Mouse (Mus musculus) lung, embryonic 15.5 days (tissue): ENCODE data around the gene Nup210l. TPM values are rescaled to one million over a fixed set of nuclear protein-coding genes. Genes with fewer than 3 reads are reported as not detected.

Experiments used
- ATAC-seq: fragments of 200-750 bp; cut with Nextera tagmentation; 2 replicates; pipeline ENCODE4 v1.8.0; 2017; ENCODE audit warnings: moderate number of reproducible peaks, borderline replicate concordance; ENCODE audit not compliant: low FRiP score, low TSS enrichment; ENCODE audit errors: extremely low read depth
- H3K27ac ChIP-seq: fragments of 300-500 bp; sonication (generic); 2 replicates; pipeline ENCODE4 v1.5.1; 2015; ENCODE audit warnings: moderate library complexity, mild to moderate bottlenecking, inconsistent platforms
- H3K27me3 ChIP-seq: fragments of 300-500 bp; sonication (generic); 2 replicates; pipeline ENCODE4 v1.6.1; 2015; ENCODE audit warnings: inconsistent platforms
- H3K36me3 ChIP-seq: fragments of 300-500 bp; sonication (generic); 2 replicates; pipeline ENCODE4 v1.6.1; 2015; ENCODE audit warnings: inconsistent platforms
- H3K4me1 ChIP-seq: fragments of 300-500 bp; sonication (generic); 2 replicates; pipeline ENCODE4 v1.6.1; 2015; ENCODE audit warnings: inconsistent platforms
- H3K4me2 ChIP-seq: fragments of 300-500 bp; sonication (generic); 2 replicates; pipeline ENCODE4 v1.6.1; 2015; ENCODE audit warnings: inconsistent platforms, mild to moderate bottlenecking, moderate library complexity
- H3K4me3 ChIP-seq: fragments of 300-500 bp; sonication (generic); 2 replicates; pipeline ENCODE4 v1.5.1; 2015; ENCODE audit warnings: mild to moderate bottlenecking, inconsistent platforms
- H3K9ac ChIP-seq: fragments of 300-500 bp; sonication (generic); 2 replicates; pipeline ENCODE4 v1.6.1; 2015; ENCODE audit warnings: inconsistent platforms
- H3K9me3 ChIP-seq: fragments of 300-500 bp; sonication (generic); 2 replicates; pipeline ENCODE4 v1.6.1; 2016; ENCODE audit warnings: inconsistent platforms
- WGBS: fragments of 180-500 bp; shearing (Covaris S2); methylation state at CpG from one replicate; pipeline ENCODE4 v1.1.7; 2015; 5-methylcytosine and 5-hydroxymethylcytosine counted together
- polyA plus RNA-seq: library from polyadenylated mRNA; unstranded; fragments of >200 nt; fragmentation: Nextera tagmentation; extraction: Ambion mirVana; gene quantifications from 2 replicates; pipeline ENCODE4 v1.2.1, GENCODE M21; 2015

Gene Nup210l
- polyA plus RNA-seq, 1 experiment from 2014 or later, result 0.37 TPM

DNA sequence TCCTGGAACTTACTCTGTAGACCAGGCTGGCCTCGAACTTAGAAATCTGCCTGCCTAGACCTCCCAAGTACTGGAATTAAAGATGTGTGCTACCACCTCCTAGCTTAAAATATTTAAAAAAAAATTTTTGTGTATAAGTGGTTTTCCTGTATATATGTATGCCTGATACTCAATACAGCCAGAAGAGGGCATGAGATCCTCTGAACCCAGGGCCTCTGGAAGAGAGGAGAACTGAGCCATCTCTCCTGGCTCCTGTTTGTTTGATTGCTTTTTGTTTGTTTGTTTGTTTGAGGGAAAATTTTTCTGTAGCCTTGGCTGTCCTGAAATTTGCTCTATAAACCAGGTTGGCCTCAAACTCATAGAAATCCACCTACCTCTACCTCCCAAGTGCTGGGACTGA, 29.4 kb downstream of the Nup210l start:
- ATAC-seq, result no peak
- no peak overlapping the region for H3K9ac ChIP-seq
- 84% methylated on average over 1 of the region's 1 CpGs for WGBS
- H3K9me3 ChIP-seq, result no peaks in the 10 kb centered on the region
- H3K36me3 ChIP-seq, result no peaks in the 10 kb centered on the region
- no peak overlapping the region for H3K4me2 ChIP-seq
- H3K4me1 ChIP-seq, result 0 out of 2 replicates have a peak, but pooled peaks cover 5% of the 10 kb centered on the region
- H3K27me3 ChIP-seq, result no peaks in the 10 kb centered on the region
- no peak overlapping the region for H3K4me3 ChIP-seq
- no peak overlapping the region for H3K27ac ChIP-seq

DNA sequence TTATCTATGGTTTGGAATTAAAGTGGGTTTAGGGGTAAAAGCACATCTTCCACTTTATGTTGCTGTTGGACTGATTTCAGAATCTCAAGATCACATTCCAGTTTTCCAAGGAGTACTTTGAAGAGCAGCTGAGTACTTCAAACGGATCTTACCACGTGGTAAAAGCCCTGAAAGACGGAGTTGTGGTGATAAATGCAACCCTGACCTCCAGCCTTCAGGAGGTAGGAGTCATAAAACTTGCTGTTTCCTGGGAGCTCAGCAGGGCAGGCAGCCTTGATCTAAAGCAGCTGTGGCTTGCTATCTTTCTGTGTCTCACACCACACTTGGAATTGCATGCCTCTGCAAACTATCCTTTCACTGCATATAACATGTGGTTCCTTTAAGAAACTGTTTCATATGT, 30.6 kb downstream of the Nup210l start:
- no peaks in the 10 kb centered on the region for H3K9me3 ChIP-seq
- H3K4me2 ChIP-seq, result no peak overlapping the region
- 0 out of 2 replicates have a peak, but pooled peaks cover 5% of the 10 kb centered on the region for H3K4me1 ChIP-seq
- H3K4me3 ChIP-seq, result no peak overlapping the region
- WGBS, result 11% methylated on average over 3 of the region's 3 CpGs
- 0 out of 2 replicates have a peak overlapping the region, but pooled peaks have one; percentile 0 for H3K27ac ChIP-seq
- ATAC-seq, result no peak
- no peak overlapping the region for H3K9ac ChIP-seq
- H3K27me3 ChIP-seq, result no peaks in the 10 kb centered on the region
- no peaks in the 10 kb centered on the region for H3K36me3 ChIP-seq

DNA sequence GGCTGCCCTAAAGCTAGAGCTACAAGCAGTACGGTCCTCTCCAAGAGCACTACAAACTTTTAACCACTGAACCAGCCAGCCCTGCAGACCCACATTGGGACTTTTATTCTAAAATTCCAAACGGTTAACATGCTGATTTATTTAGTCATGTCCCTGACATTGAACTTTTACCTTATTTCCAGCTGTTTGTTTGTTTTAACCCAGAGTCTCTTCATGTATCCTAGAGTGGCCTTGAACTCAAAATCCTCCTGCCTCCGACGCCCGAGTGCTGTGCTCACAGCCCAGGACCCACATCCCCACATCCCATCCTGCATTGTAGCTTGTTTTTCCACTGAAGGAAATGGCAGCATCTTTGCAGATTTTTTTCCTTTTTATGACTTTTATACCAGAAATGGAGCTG, 31.1 kb downstream of the Nup210l start:
- no peaks in the 10 kb centered on the region for H3K36me3 ChIP-seq
- 49% methylated on average over 5 of the region's 5 CpGs for WGBS

DNA sequence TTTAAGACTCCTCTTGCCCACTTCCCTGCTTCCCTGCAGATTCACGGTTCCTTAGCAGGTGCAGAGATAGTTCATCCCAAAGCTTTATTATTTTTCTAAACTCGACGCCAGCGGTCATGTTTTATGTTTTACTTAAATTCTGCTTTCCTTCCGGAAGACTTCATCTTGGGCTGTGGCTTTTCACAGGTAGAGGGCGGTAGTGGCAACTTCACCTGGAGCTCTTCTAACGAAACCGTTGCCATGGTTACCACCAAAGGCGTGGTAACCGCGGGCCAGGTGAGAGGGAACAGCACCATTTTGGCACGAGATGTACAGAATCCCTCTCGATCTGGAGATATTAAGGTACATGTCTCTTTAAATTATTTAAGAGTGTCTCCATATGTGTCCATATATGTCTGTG, 32.7 kb downstream of the Nup210l start:
- H3K9ac ChIP-seq, result no peak overlapping the region
- WGBS, result 35% methylated on average over 13 of the region's 13 CpGs
- H3K4me3 ChIP-seq, result no peak overlapping the region
- H3K27ac ChIP-seq, result no peak overlapping the region
- no peak for ATAC-seq
- no peaks in the 10 kb centered on the region for H3K36me3 ChIP-seq
- no peak overlapping the region for H3K4me2 ChIP-seq
- H3K9me3 ChIP-seq, result no peaks in the 10 kb centered on the region
- 0 out of 2 replicates have a peak, but pooled peaks cover 5% of the 10 kb centered on the region for H3K4me1 ChIP-seq
- H3K27me3 ChIP-seq, result no peaks in the 10 kb centered on the region

More for the DNA sequence above, 31.1 kb downstream of the Nup210l start:
- no peaks in the 10 kb centered on the region for H3K9me3 ChIP-seq
- no peak overlapping the region for H3K9ac ChIP-seq
- H3K27me3 ChIP-seq, result no peaks in the 10 kb centered on the region
- no peak overlapping the region for H3K27ac ChIP-seq
- no peak for ATAC-seq
- no peak overlapping the region for H3K4me2 ChIP-seq
- 0 out of 2 replicates have a peak, but pooled peaks cover 5% of the 10 kb centered on the region for H3K4me1 ChIP-seq
- H3K4me3 ChIP-seq, result no peak overlapping the region

DNA sequence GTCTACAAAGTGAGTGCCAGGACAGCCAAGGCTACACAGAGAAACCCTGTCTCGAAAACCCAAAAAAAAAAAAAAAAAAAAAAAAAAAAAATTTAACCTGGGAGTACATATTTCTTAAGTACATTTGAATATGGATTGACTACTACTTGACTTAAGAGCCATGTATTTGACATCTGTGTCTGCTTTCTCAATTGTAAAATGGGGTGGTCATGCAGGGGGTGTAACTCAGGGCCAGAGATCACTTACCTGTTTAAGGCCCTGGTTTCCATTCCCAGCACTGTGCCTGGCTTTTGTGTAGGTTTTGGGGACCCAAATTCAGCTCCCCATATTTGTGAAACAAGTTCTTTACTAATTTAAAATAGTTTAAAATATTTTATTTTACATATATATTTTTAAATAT, 33.7 kb downstream of the Nup210l start:
- H3K27me3 ChIP-seq, result no peaks in the 10 kb centered on the region
- no peak for ATAC-seq
- no peaks in the 10 kb centered on the region for H3K4me1 ChIP-seq
- no peaks in the 10 kb centered on the region for H3K36me3 ChIP-seq
- WGBS, result 63% methylated on average over 1 of the region's 1 CpGs
- no peak overlapping the region for H3K4me2 ChIP-seq
- H3K9me3 ChIP-seq, result no peaks in the 10 kb centered on the region
- H3K4me3 ChIP-seq, result no peak overlapping the region
- H3K27ac ChIP-seq, result no peak overlapping the region
- no peak overlapping the region for H3K9ac ChIP-seq

DNA sequence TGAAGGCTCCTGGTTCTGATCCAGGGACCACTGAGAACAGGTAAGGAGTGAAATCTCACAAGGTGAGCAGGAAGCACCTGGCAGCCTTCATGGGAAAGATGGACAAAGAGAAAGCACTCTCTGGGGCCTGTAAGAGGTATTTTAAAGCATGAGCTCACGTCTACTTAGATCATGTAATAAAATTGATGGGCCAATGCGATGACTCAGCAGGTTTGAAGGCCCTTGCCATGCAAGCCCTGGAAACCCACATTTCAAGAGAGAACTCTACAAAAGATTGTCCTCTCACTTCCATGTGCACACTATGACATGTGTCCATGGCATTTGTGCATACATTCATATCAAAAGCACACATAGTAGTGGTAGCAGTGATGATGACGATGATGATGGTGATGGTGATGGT, 36.0 kb downstream of the Nup210l start:
- Histone ChIP-seq H3K9ac (no peak overlapping the region), H3K4me1 (no peaks in the 10 kb centered on the region), H3K27ac (no peak overlapping the region), H3K4me3 (no peak overlapping the region), H3K4me2 (no peak overlapping the region), H3K36me3 (no peaks in the 10 kb centered on the region), H3K27me3 (no peaks in the 10 kb centered on the region), H3K9me3 (no peaks in the 10 kb centered on the region)
- WGBS, result 83% methylated on average over 3 of the region's 3 CpGs
- no peak for ATAC-seq

DNA sequence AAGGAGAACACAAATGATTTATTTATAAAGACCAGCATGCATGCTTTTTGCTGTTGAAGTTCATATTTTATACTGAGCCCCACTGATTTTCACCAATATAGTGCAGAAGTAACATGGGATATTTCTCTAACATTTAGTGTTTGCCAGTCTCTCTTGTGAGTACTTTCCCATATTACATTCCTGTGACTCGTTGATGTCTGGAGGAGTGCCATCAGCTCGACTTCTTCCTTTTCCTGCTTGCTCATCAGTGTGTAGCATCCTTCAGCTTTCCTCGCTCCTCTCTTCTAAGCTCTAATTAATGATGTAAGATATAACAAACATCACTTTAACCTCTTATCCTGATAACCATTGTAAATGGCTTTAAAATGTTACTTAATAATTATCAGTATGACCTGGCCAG, 41.5 kb downstream of the Nup210l start:
- Histone ChIP-seq H3K27ac (no peak overlapping the region), H3K4me1 (no peaks in the 10 kb centered on the region), H3K9me3 (no peaks in the 10 kb centered on the region), H3K9ac (no peak overlapping the region), H3K36me3 (no peaks in the 10 kb centered on the region), H3K27me3 (no peaks in the 10 kb centered on the region), H3K4me2 (no peak overlapping the region), H3K4me3 (no peak overlapping the region)
- no peak for ATAC-seq
- WGBS, result 52% methylated on average over 3 of the region's 3 CpGs

DNA sequence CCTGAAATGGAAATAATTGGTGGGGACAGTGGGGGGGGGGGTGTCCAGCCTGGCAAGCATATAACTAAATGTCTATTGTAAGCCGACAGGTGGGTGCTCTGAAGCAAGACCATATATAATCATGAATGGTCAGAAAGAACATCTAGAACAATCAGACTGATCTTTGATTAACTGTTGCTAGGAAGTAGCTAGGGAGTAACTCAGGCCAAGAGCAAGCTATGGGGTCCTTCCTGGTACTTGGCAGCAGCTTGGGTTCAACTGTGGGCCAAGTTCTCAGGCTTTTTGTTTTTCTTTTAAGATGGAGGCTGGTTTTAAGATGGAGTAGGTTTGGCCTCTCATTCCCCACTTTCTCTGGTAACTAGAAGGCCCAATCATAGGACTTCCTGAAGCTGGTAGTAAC, 42.7 kb downstream of the Nup210l start:
- H3K36me3 ChIP-seq, result no peaks in the 10 kb centered on the region
- 90% methylated on average over 1 of the region's 1 CpGs for WGBS
- H3K4me3 ChIP-seq, result no peak overlapping the region
- no peak overlapping the region for H3K9ac ChIP-seq
- no peaks in the 10 kb centered on the region for H3K27me3 ChIP-seq
- no peak for ATAC-seq
- H3K9me3 ChIP-seq, result no peaks in the 10 kb centered on the region
- no peak overlapping the region for H3K4me2 ChIP-seq
- no peak overlapping the region for H3K27ac ChIP-seq
- no peaks in the 10 kb centered on the region for H3K4me1 ChIP-seq

DNA sequence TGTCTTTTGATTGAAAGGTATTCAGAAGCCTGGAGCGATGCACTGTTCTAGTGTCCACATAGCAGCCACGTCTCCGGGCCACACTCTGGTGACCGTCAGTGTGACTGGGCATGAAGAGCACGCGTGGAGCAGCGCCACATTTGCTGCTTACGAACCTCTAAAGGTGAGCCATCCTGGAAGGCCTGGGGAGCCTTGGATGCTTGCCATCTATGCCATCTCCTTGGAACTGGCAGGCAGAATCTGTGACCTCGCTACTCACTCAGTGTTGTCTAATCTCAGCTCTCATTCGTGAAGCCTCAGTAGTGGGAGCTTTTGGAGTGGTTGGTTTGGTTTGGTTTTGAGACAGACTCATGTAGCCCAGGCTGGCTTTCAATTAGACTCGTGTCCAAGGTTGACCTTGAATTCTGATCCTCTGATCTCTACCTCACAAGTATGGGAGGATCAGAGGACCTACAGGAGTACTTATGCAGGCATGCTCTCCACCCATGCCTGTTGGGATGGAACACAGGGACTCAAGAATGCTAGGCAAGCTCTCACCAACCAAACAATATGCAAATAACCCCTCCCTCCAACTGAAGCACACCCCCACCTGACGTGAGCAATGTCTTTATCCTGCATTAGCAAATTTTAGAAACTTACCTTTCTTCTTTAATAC, 47.3 kb downstream of the Nup210l start:
- H3K9ac ChIP-seq, result no peak overlapping the region
- H3K36me3 ChIP-seq, result no peaks in the 10 kb centered on the region
- H3K4me3 ChIP-seq, result no peak overlapping the region
- H3K4me1 ChIP-seq, result no peaks in the 10 kb centered on the region
- ATAC-seq, result no peak
- H3K4me2 ChIP-seq, result no peak overlapping the region
- H3K9me3 ChIP-seq, result no peaks in the 10 kb centered on the region
- no peaks in the 10 kb centered on the region for H3K27me3 ChIP-seq
- WGBS, result 87% methylated on average over 12 of the region's 12 CpGs
- H3K27ac ChIP-seq, result no peak overlapping the region

DNA sequence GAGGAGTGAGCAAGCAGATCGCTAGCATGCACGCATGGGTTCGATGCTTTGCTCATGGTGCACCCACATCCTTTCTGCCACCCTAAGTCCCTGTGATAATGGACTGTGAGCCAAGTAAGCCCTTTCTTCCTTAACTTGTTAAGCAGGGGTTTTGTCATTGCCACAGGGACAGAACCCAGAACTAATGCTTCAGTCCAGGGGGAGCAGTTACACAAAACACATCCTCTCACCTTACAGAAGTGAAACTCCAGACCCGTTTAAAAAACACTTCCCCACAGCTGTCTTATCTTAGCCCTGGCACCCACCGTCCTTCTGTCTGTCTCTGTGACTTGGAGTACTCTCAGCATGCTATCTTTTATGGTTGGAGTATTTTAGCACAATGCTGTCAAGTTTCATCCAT, 52.1 kb downstream of the Nup210l start:
- no peak overlapping the region for H3K4me2 ChIP-seq
- no peaks in the 10 kb centered on the region for H3K36me3 ChIP-seq
- no peaks in the 10 kb centered on the region for H3K4me1 ChIP-seq
- no peaks in the 10 kb centered on the region for H3K9me3 ChIP-seq
- H3K27me3 ChIP-seq, result no peaks in the 10 kb centered on the region
- H3K27ac ChIP-seq, result no peak overlapping the region
- H3K9ac ChIP-seq, result no peak overlapping the region
- 52% methylated on average over 5 of the region's 5 CpGs for WGBS
- H3K4me3 ChIP-seq, result no peak overlapping the region
- no peak for ATAC-seq

DNA sequence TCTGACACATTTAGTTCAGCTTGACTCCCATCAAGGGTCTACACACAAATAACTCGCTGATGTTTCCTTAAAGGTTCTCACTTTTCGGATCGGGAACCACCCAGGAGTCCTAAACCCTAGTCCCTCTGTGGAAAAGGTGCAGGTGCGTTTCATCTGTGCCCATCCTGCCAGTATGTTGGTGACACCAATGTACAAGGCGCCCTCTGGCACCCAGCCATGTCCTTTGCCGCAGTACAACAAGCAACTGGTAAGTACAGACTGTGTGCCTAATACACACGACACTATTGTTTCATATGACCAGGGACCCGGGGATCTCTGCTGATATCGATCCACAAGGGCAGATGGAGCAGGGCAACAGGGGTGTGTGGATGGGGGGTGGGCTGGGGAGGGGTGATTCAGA, 55.8 kb downstream of the Nup210l start:
- Histone ChIP-seq H3K9me3 (no peaks in the 10 kb centered on the region), H3K27ac (no peak overlapping the region), H3K9ac (no peak overlapping the region), H3K27me3 (no peaks in the 10 kb centered on the region), H3K36me3 (no peaks in the 10 kb centered on the region), H3K4me1 (no peaks in the 10 kb centered on the region), H3K4me3 (no peak overlapping the region), H3K4me2 (no peak overlapping the region)
- no peak for ATAC-seq
- WGBS, result 80% methylated on average over 9 of the region's 9 CpGs

DNA sequence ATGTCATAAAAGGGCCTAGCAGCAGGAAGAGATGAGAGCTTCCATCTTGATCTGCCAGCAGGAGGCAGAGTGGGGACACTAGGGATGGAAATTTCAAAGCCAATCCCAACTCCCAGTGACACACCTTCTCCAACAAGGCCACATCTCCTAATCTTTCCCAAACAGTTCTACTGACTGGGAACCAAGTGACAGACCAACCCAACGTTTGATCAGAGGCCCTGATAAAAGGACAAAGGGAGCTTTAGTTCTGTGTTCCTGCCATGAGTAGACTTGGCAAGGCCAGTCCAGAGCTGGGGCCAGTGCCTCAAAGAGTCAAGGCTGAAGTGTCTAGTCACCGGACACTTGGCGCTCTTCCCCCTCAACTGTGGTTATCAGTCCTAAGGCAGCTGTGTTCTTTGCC, 57.6 kb downstream of the Nup210l start:
- Histone ChIP-seq H3K9ac (no peak overlapping the region), H3K27me3 (no peaks in the 10 kb centered on the region), H3K27ac (no peak overlapping the region), H3K4me1 (no peaks in the 10 kb centered on the region), H3K36me3 (no peaks in the 10 kb centered on the region), H3K9me3 (no peaks in the 10 kb centered on the region), H3K4me3 (no peak overlapping the region), H3K4me2 (no peak overlapping the region)
- ATAC-seq, result no peak
- 75% methylated on average over 3 of the region's 3 CpGs for WGBS

DNA sequence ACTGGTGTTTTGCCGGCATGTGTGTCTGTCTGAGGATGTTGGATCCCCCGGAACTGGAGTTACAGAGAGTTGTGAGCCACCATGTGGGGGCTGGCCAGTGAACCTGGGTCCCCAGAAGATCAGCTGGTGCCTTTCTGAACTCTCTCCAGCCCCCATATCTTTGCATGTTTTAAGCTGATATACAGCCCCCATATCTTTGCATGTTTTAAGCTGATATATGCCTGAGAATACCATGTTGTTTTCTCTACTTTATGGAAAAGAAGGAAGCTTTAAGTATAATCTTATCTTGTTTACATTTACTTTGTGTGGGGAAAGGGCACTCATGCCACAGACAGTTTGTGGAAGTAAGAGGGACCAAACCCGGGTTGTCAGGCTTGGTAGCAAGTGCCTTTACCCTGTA, 75.6 kb downstream of the Nup210l start:
- WGBS, result 56% methylated on average over 3 of the region's 3 CpGs

More for the DNA sequence above, 75.6 kb downstream of the Nup210l start:
- Histone ChIP-seq H3K4me1 (no peaks in the 10 kb centered on the region), H3K9me3 (no peaks in the 10 kb centered on the region), H3K27ac (no peak overlapping the region), H3K9ac (no peak overlapping the region), H3K4me2 (no peak overlapping the region), H3K27me3 (no peaks in the 10 kb centered on the region), H3K36me3 (no peaks in the 10 kb centered on the region), H3K4me3 (no peak overlapping the region)
- no peak for ATAC-seq
